Mouse (Mus musculus) heart, adult 2 months (tissue): ENCODE results near the gene 2410015M20Rik. TPM values are rescaled to one million over a fixed set of nuclear protein-coding genes. Genes with fewer than 3 reads are reported as not detected.

Experiments used
- DNase-seq, 2 experiments: peaks; one replicate each; pipeline ENCODE4 v3.0.0; 2021
- H3K27ac ChIP-seq: fragments of 200-600 bp; 2 replicates; pipeline ENCODE4 v1.8.1; 2022
- H3K27me3 ChIP-seq: fragments of 200-500 bp; 2 replicates; pipeline ENCODE4 v1.6.1; 2012; ENCODE audit warnings: mild to moderate bottlenecking, low read length, inconsistent platforms, mixed read lengths; ENCODE audit not compliant: control insufficient read depth, insufficient read depth
- H3K36me3 ChIP-seq: fragments of 200-500 bp; 2 replicates; pipeline ENCODE4 v1.6.1; 2012; ENCODE audit warnings: low read length, inconsistent platforms; ENCODE audit not compliant: control insufficient read depth, insufficient read depth
- H3K4me1 ChIP-seq: fragments of 200-500 bp; 2 replicates; pipeline ENCODE4 v1.6.1; 2011; ENCODE audit warnings: low read length; ENCODE audit not compliant: control insufficient read depth, insufficient read depth
- H3K4me3 ChIP-seq: fragments of 200-600 bp; 2 replicates; pipeline ENCODE4 v1.8.1; 2022
- H3K79me2 ChIP-seq: fragments of 200-500 bp; replicated peaks from 2 replicates; pipeline ENCODE4 v1.6.1; 2012; ENCODE audit warnings: mild to moderate bottlenecking, inconsistent platforms, low read length, moderate library complexity, mixed read lengths; ENCODE audit not compliant: control insufficient read depth, insufficient read depth
- H3K9ac ChIP-seq: fragments of 200-500 bp; 2 replicates; pipeline ENCODE4 v1.6.1; 2012; ENCODE audit warnings: low read depth, mild to moderate bottlenecking, control low read depth, inconsistent platforms, low read length, mixed read lengths
- CTCF ChIP-seq: fragments of 200-600 bp; IDR thresholded peaks from 2 replicates; pipeline ENCODE4 v1.8.1; 2022; ENCODE audit warnings: antibody characterized with exemption, mild to moderate bottlenecking, moderate library complexity
- EP300 ChIP-seq: fragments of 200-500 bp; IDR thresholded peaks from 2 replicates; pipeline ENCODE4 v1.6.1; 2011; ENCODE audit warnings: low read depth, low read length, control low read depth; ENCODE audit not compliant: insufficient read depth
- POLR2A ChIP-seq: fragments of 200-500 bp; IDR thresholded peaks from 2 replicates; pipeline ENCODE4 v1.6.1; 2011; ENCODE audit warnings: mild to moderate bottlenecking, low read depth, low read length, control low read depth; ENCODE audit not compliant: insufficient read depth
- WGBS: fragments of 180-500 bp; shearing (Covaris S2); methylation state at CpG from one replicate; pipeline ENCODE4 v1.1.7; 2018; 5-methylcytosine and 5-hydroxymethylcytosine counted together
- intact Hi-C: fragments of 180-260 bp; cut with DNase I; formaldehyde crosslinking; loops from one replicate; pipeline ENCODE4 v1.15.1; 2025
- polyA plus RNA-seq: library from polyadenylated mRNA; depleted of rRNA; stranded (reverse); fragments of >200 nt; gene quantifications from 2 replicates; pipeline ENCODE4 v1.2.3, GENCODE M21; 2012
- total RNA-seq, 2 experiments: library from RNA; stranded (reverse); gene quantifications; 2 replicates each; pipeline ENCODE4 v1.2.3; 2021

The 2410015M20Rik gene
- total and polyA plus RNA-seq, 3 experiments: 291 to 381 (median 329) TPM

DNA sequence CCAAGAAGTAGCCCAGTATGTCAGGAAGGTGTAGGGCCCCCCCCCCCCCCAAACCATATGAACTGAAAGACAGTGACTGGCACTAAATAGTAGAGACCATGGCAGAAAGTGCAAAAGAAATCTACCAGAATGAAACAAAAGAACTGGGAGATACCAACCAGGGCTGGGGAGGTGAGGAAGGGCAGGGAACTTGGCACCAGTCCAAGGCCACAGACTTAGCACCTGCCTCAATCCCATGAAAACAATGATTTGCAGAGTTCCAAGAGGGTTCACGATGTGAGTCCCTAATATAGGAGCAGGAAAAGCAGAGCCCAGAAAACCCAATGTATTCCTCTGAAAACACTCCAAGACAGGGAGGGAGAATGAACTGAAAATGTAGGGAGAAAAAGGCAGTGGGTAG, 37.4 kb downstream of the 2410015M20Rik start:
- no peak for TF ChIP-seq CTCF
- no peaks in the 10 kb centered on the region for H3K79me2 ChIP-seq

DNA sequence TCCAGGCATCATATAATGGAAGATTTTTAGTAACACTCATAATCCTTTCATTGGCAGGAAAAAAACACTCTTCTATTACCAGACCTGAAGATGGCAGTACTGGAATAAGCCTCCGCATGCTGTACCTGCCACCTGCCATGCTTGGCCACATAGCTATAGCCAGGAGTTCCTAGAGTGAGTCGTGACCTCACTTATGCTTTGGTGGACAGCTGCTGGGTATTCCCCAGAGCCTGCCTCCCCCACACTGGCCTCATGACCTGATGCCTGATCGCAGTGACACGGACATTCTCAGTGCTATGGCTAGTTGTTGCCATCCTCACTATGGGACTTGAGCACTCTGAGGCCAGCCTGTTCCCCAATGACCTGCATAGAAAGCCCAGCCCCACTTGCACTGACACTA, 39.3 kb downstream of the 2410015M20Rik start:
- Histone ChIP-seq H3K4me3 (no peak overlapping the region), H3K79me2 (no peaks in the 10 kb centered on the region), H3K27ac (no peak overlapping the region), H3K4me1 (no peaks in the 10 kb centered on the region), H3K9ac (no peak overlapping the region), H3K36me3 (no peaks in the 10 kb centered on the region), H3K27me3 (no peaks in the 10 kb centered on the region)
- WGBS: 75% methylated on average over 4 of the region's 4 CpGs
- intact Hi-C loops: no loop called here
- no peak for DNase-seq
- TF ChIP-seq POLR2A (no peak), CTCF (no peak), EP300 (no peak)

More for the DNA sequence above, 37.4 kb downstream of the 2410015M20Rik start:
- Histone ChIP-seq H3K4me3 (no peak overlapping the region), H3K27ac (no peak overlapping the region), H3K4me1 (no peaks in the 10 kb centered on the region), H3K36me3 (no peaks in the 10 kb centered on the region), H3K9ac (no peak overlapping the region), H3K27me3 (no peaks in the 10 kb centered on the region)
- no peak for DNase-seq
- 26% methylated on average over 1 of the region's 1 CpGs for WGBS
- intact Hi-C loops: no loop called here

DNA sequence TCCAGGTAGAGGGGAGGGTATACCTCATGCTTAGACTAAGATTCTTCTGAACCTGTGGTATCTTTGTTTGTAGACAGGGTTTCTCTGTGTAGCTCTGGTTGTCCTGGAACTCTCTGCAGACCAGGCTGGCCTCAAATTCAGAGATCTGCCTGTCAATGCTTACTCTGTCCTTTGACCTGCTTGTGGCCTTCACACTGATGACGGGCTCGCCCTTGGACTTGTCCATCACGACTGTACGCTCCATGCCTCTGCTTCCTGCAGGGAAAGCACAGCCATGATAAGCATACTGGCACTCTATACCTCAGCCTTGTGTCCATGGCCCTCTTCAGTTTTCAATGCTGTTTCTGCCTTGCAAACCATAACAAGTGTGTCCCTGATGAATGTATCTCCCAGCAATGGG, 42.2 kb downstream of the 2410015M20Rik start:
- Histone ChIP-seq H3K27me3 (no peaks in the 10 kb centered on the region), H3K27ac (no peak overlapping the region), H3K9ac (no peak overlapping the region), H3K36me3 (no peaks in the 10 kb centered on the region), H3K4me3 (no peak overlapping the region), H3K79me2 (no peaks in the 10 kb centered on the region), H3K4me1 (no peaks in the 10 kb centered on the region)
- TF ChIP-seq EP300: no peak
- 90% methylated on average over 4 of the region's 4 CpGs for WGBS
- no peak for DNase-seq
- intact Hi-C loops: no loop called here

DNA sequence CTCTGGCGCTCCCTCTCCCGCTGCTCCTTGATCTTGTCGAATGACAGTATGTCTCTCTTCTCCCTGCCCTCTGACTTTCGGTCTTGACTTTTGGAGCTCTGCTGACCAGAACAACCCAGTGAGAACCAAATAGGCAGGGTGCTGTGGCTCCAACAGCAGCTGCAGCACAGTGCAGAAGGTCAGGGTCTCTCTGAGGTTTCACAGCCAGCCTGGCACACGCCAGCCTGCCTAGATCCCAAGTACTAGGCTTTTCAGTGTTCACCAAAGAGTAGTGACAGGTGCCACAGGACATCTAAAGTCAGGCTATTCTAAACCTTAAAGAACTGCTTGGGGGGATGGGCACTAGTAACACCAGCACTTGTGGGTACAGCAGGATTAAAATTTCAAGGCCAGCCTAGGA, 42.7 kb downstream of the 2410015M20Rik start:
- H3K27ac ChIP-seq: no peak overlapping the region
- H3K9ac ChIP-seq: no peak overlapping the region
- no peaks in the 10 kb centered on the region for H3K36me3 ChIP-seq
- no peak for TF ChIP-seq CTCF
- no peak for TF ChIP-seq POLR2A
- no peak for TF ChIP-seq EP300
- no peaks in the 10 kb centered on the region for H3K27me3 ChIP-seq
- intact Hi-C loops: no loop called here
- no peaks in the 10 kb centered on the region for H3K79me2 ChIP-seq
- H3K4me1 ChIP-seq: no peaks in the 10 kb centered on the region
- no peak for DNase-seq
- WGBS: 91% methylated on average over 5 of the region's 5 CpGs
- no peak overlapping the region for H3K4me3 ChIP-seq

DNA sequence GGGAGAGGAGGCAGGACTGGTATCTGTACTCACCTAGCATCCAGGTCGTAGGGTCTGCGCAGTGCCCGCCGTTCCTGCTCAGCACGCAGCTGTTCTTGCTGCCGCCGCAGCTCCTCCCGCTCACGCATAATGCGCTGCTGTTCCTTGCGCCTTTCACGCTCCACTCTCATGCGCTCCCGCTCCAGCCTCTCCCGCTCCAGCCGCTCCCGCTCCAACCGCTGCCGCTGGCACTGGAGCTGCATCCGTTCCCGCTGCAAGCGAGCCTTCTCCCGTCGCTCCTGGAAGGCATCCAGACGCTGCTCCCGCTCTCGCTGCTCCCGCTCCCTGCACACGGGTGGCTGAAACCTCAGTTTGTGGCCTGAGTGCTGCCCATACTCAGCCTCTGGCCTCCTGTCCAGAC, 43.3 kb downstream of the 2410015M20Rik start:
- H3K4me1 ChIP-seq: no peaks in the 10 kb centered on the region
- DNase-seq: no peak
- no peaks in the 10 kb centered on the region for H3K79me2 ChIP-seq
- TF ChIP-seq POLR2A: no peak
- no peak for TF ChIP-seq EP300
- no peak for TF ChIP-seq CTCF
- WGBS: 89% methylated on average over 29 of the region's 29 CpGs
- intact Hi-C loops: no loop called here
- H3K9ac ChIP-seq: no peak overlapping the region
- no peaks in the 10 kb centered on the region for H3K36me3 ChIP-seq
- no peaks in the 10 kb centered on the region for H3K27me3 ChIP-seq
- H3K4me3 ChIP-seq: no peak overlapping the region
- H3K27ac ChIP-seq: no peak overlapping the region

DNA sequence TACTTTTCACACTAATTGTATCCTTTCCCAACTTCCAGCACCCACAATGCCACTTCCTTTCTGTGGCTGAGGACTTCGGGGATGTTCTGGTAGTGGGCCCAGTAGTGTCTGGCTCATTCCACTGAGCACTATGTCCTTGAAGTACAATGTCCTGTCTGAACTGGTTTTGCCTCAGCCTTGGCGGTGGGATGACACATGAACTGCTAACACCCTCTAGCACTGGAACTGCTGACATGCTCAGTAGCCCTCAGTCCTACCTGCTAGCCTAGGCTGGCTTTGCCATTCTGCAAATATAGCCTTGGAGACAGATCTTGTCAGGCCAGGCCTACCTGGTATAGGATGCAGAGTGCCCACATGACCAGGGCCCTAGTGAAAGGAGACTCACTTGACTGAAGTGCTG, 47.7 kb downstream of the 2410015M20Rik start:
- Histone ChIP-seq H3K27ac (no peak overlapping the region), H3K79me2 (no peaks in the 10 kb centered on the region), H3K9ac (no peak overlapping the region), H3K36me3 (no peaks in the 10 kb centered on the region), H3K4me1 (no peaks in the 10 kb centered on the region), H3K27me3 (no peaks in the 10 kb centered on the region), H3K4me3 (no peak overlapping the region)
- intact Hi-C loops: no loop called here
- 81% methylated on average over 2 of the region's 2 CpGs for WGBS
- TF ChIP-seq EP300: no peak
- no peak for TF ChIP-seq CTCF
- TF ChIP-seq POLR2A: no peak
- DNase-seq: no peak

DNA sequence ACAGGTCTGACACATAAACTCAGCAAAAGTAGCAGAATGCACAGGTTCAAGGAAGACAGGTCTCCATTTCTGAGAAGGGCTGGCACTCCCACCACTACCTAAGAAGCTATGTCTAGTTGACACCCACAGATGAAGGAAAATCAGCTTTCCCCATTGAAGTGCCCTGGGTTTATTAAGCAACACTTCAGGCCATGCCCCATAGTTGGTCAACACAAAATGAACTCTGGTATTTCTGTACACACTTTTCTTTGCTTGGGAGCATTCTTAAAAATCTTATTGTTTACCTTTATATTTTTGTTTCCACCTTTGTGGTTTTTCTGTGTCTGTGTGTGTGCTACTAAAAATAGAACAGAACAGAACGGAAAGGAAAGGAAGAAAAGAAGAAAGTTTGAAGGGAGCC, 49.4 kb downstream of the 2410015M20Rik start:
- DNase-seq: no peak
- Histone ChIP-seq H3K36me3 (no peaks in the 10 kb centered on the region), H3K4me1 (no peaks in the 10 kb centered on the region), H3K27me3 (no peaks in the 10 kb centered on the region), H3K9ac (no peak overlapping the region), H3K4me3 (no peak overlapping the region), H3K27ac (no peak overlapping the region), H3K79me2 (no peaks in the 10 kb centered on the region)
- TF ChIP-seq POLR2A: no peak
- TF ChIP-seq CTCF: no peak
- no peak for TF ChIP-seq EP300
- intact Hi-C loops: no loop called here
- WGBS: 32% methylated on average over 1 of the region's 1 CpGs
